Comparison of ENCODE assay signal across 20 mouse cellular contexts in genomic region chr4:142775023-142775422, GRCm38 (mm10).
DNase-seq lines count a peak whose midpoint lies in the region; ATAC-seq lines count a peak whose summit lies in the region.
"Had no signal": no experiment of that assay in that cellular context is flagged by ENCODE, and none has a peak within 500 bp of the region (broad histone marks: within the 10 kb centered on the region; RNA-seq: fewer than 3 reads in every experiment).

No protein-coding gene starts in this region.

- peak; percentile 22 for DNase-seq in cerebellum, adult 9-11 months
- DNase-seq in cerebellum, postnatal 10 days: peak; percentile 56 to 58
- DNase-seq in cerebellum, adult 8-10 months: no peak
- DNase-seq in cerebellum, postnatal 14 days: peak; percentile 37 to 59
- DNase-seq in cerebellum, adult 11-12 months: no peak
- peak; percentile 46 for DNase-seq in heart, adult 11 months
- no peak for DNase-seq in heart, adult 18-20 months
- DNase-seq: adrenal gland, adult 2 months; adrenal gland, adult 8-10 months; adrenal gland, postnatal 10 days; adrenal gland, postnatal 14 days; adrenal gland, postnatal 25 days; adrenal gland, postnatal 36 days; B cell, adult 2 months; cerebellum, adult 11 months; cerebellum, adult 18-20 months had no signal

- no peak for ATAC-seq in cerebellum, adult (ENCODE audit: insufficient number of reproducible peaks, low FRiP score, low TSS enrichment)
- ATAC-seq: activated CD4-positive, CD25-positive, alpha-beta regulatory T cell, adult 4 months; CD4-positive, CD25-positive, alpha-beta regulatory T cell, adult 4 months; Patski had no signal

Comparison
In these comparisons a context has a peak if more than half of its experiments do, and no peak if none do; other contexts are left out.
1. DNase-seq: peak in cerebellum, adult 9-11 months (single experiment), cerebellum, postnatal 10 days (2 of 2), cerebellum, postnatal 14 days (2 of 2) and heart, adult 11 months (single experiment); none in cerebellum, adult 8-10 months (single experiment), cerebellum, adult 11-12 months (single experiment) and heart, adult 18-20 months (0 of 2).